Mouse (Mus musculus) lung, adult 2 months (tissue): Measurements from ENCODE around the gene Socs5. TPM values are rescaled to one million over a fixed set of nuclear protein-coding genes. Genes with fewer than 3 reads are reported as not detected.
A peak's percentile ranks its signal among the peaks of the same experiment; 100 is the strongest.

Experiments
- DNase-seq: peaks from one replicate; pipeline ENCODE4 v3.0.0; 2022
- H3K4me1 ChIP-seq: fragments of 200-500 bp; 2 replicates; pipeline ENCODE4 v1.6.1; 2011; ENCODE audit warnings: low read length; ENCODE audit not compliant: control insufficient read depth, insufficient read depth
- H3K4me3 ChIP-seq: fragments of 200-500 bp; replicated peaks from 2 replicates; pipeline ENCODE3; 2011; ENCODE audit warnings: low read depth, mild to moderate bottlenecking, control low read depth, low read length; ENCODE audit errors: extremely low read depth
- CTCF ChIP-seq: fragments of 200-500 bp; IDR thresholded peaks from 2 replicates; pipeline ENCODE4 v1.5.1; 2011; ENCODE audit warnings: mild to moderate bottlenecking, low read length, control low read depth; ENCODE audit not compliant: insufficient read depth
- POLR2A ChIP-seq: fragments of 200-500 bp; IDR thresholded peaks from 2 replicates; pipeline ENCODE4 v1.6.1; 2011; ENCODE audit warnings: low read depth, mild to moderate bottlenecking, control low read depth, low read length, borderline replicate concordance; ENCODE audit errors: extremely low read depth
- WGBS: fragments of 180-500 bp; shearing (Covaris S2); methylation state at CpG from one replicate; pipeline ENCODE4 v1.1.7; 2018; 5-methylcytosine and 5-hydroxymethylcytosine counted together
- polyA plus RNA-seq: library from polyadenylated mRNA; depleted of rRNA; stranded (reverse); fragments of >200 nt; gene quantifications from 2 replicates; pipeline ENCODE4 v1.2.3, GENCODE M21; 2012

Gene Socs5
- polyA plus RNA-seq, 1 experiment = 17.9 TPM

- WGBS = under 1% methylated on average over 47 of the region's 51 CpGs
These were observed 572 bp upstream of the Socs5 start for GRCm38 (mm10) chr17:87106691-87107523.

GRCm38 (mm10) chr17:87108507-87109292, 1.2 kb downstream of the Socs5 start:
- 35% methylated on average over 13 of the region's 13 CpGs for WGBS
- TF ChIP-seq CTCF (no peak), POLR2A (no peak)
- Histone ChIP-seq H3K4me3 (peak overlapping the region; percentile 91), H3K4me1 (peaks cover 14% of the 10 kb centered on the region)
- no peak for DNase-seq

More at GRCm38 (mm10) chr17:87106691-87107523, 572 bp upstream of the Socs5 start:
- TF ChIP-seq POLR2A (peak; percentile 39; the same call in 1 of the 2 replicates), CTCF (no peak)
- peak; percentile 95 for DNase-seq
- peaks cover 12% of the 10 kb centered on the region for H3K4me1 ChIP-seq
- peak overlapping the region; percentile 86 for H3K4me3 ChIP-seq

GRCm38 (mm10) chr17:87109504-87109903, 2.0 kb downstream of the Socs5 start:
- H3K4me3 ChIP-seq = no peak overlapping the region
- peaks cover 14% of the 10 kb centered on the region for H3K4me1 ChIP-seq
- WGBS = 64% methylated on average over 7 of the region's 7 CpGs
- DNase-seq = no peak
- TF ChIP-seq POLR2A (no peak), CTCF (no peak)

- 51% methylated on average over 5 of the region's 5 CpGs for WGBS
- Histone ChIP-seq H3K4me3 (no peak overlapping the region), H3K4me1 (peaks cover 4% of the 10 kb centered on the region; the same call in 1 of the 2 replicates)
- TF ChIP-seq POLR2A = no peak
- no peak for DNase-seq
These were observed 5.5 kb downstream of the Socs5 start for GRCm38 (mm10) chr17:87112852-87113592.

- TF ChIP-seq POLR2A = no peak
- TF ChIP-seq CTCF = no peak
- 78% methylated on average over 6 of the region's 6 CpGs for WGBS
- no peak overlapping the region for H3K4me3 ChIP-seq
- peaks cover 5% of the 10 kb centered on the region for H3K4me1 ChIP-seq
- DNase-seq = no peak
These were observed 8.1 kb downstream of the Socs5 start for GRCm38 (mm10) chr17:87115615-87116014.

GRCm38 (mm10) chr17:87118966-87119526, 11.6 kb downstream of the Socs5 start:
- Histone ChIP-seq H3K4me3 (no peak overlapping the region), H3K4me1 (peaks cover 3% of the 10 kb centered on the region)
- 62% methylated on average over 7 of the region's 7 CpGs for WGBS
- no peak for DNase-seq
- TF ChIP-seq POLR2A (no peak), CTCF (no peak)

GRCm38 (mm10) chr17:87125344-87125743, 17.9 kb downstream of the Socs5 start:
- no peak for DNase-seq
- Histone ChIP-seq H3K4me3 (no peak overlapping the region), H3K4me1 (peaks cover under 1% of the 10 kb centered on the region)
- 45% methylated on average over 24 of the region's 24 CpGs for WGBS
- TF ChIP-seq CTCF = no peak
- no peak for TF ChIP-seq POLR2A

- TF ChIP-seq CTCF (no peak), POLR2A (no peak)
- Histone ChIP-seq H3K4me3 (no peak overlapping the region), H3K4me1 (no peaks in the 10 kb centered on the region)
- no peak for DNase-seq
- 97% methylated on average over 4 of the region's 4 CpGs for WGBS
These were observed 24.8 kb downstream of the Socs5 start for GRCm38 (mm10) chr17:87132258-87132657.

GRCm38 (mm10) chr17:87133823-87134222, 26.3 kb downstream of the Socs5 start:
- no peaks in the 10 kb centered on the region for H3K4me1 ChIP-seq
- no peak overlapping the region for H3K4me3 ChIP-seq
- no peak for TF ChIP-seq POLR2A
- TF ChIP-seq CTCF = no peak
- 77% methylated on average over 23 of the region's 23 CpGs for WGBS
- no peak for DNase-seq
